Mouse (Mus musculus) heart, adult 11 months (tissue): ENCODE measurements at regions not wholly inside any gene's neighbourhood (a gene's known extent, or its start where the extent isn't known, plus 50 kb on each side); places are given as distances from the start of the nearest gene placed in this dataset.
A peak's percentile ranks its signal among the peaks of the same experiment; 100 is the strongest.

Source experiments
- DNase-seq: peaks from one replicate; pipeline ENCODE4 v3.0.0; 2022

DNA sequence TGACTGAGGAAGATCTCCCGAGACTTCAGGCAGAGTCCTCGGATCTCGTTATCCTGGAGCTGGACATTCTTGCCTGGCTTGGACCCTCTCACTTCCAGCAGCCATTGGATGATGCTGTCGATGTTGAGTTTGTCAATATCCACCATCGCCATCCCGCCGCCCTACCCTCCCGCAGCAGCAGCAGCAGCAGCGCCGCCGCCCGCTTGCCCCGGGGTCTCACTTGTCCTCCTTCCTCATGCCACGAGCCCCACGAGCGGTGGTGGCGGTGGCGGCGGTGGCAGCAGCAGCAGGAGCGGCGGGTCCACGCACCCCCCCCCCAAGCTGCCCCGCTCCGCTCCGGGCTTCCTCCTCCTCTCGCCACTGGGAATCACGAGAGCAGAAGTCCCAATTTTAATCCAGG is 115.1 kb upstream of the Taf1b start:
- DNase-seq, result peak; percentile 74

DNA sequence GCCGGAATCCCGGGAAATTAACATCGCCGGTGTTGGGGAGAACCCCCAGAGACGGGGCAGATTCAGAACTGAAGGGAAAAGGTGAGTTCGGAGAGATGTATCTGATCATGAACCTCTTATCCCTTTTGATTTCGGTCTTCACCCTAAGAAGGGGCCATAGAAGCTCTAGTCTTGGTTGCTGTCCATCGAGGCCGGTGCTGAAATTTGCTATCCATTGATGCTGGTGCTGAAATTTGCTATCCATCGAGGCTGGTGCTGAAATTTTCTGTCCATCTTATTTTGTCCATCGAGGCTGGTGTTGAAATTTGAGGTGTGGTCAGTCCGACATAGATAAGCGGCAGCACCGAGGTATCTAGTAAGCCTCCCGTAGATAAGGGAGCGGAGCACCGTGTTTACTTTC is 73.2 kb upstream of the Taf1b start:
- DNase-seq, result no peak
